Mouse (Mus musculus): ENCODE data around the gene Mnx1.

GRCm38 (mm10) chr5:29469501-29469900 lies 8.8 kb downstream of the Mnx1 start:
- TF ChIP-seq CTCF (IDR thresholded peaks at IDR 0.05; ENCODE audit: extremely low read depth, insufficient read length, insufficient replicate concordance, low read depth, low read length): no peak
- no peak for TF ChIP-seq POLR2A (IDR thresholded peaks at IDR 0.05; ENCODE audit: low read depth, low read length)

Measured in small intestine, adult 2 months (tissue).